Mouse (Mus musculus) CH12.LX (cell line): ENCODE data around the gene Fdxacb1.

Source experiments
- BHLHE40 ChIP-seq: IDR thresholded peaks from 2 replicates; pipeline ENCODE4 v1.6.1; 2011; ENCODE audit warnings: mild to moderate bottlenecking, low read depth, low read length, improper control_type of control experiment
- CTCF ChIP-seq, 2 experiments: IDR thresholded peaks in 1 of 2; conservative IDR thresholded peaks in 1 of 2; 2 replicates each; pipeline ENCODE4 v1.5.1; 2011 to 2012; ENCODE audit warnings: low read depth in 2 of 2, low read length in 2 of 2, improper control_type of control experiment in 1 of 2, inconsistent platforms in 1 of 2, mild to moderate bottlenecking in 1 of 2, moderate library complexity in 1 of 2
- EP300 ChIP-seq: IDR thresholded peaks from 2 replicates; pipeline ENCODE4 v1.6.1; 2011; ENCODE audit warnings: low read length, improper control_type of control experiment
- MAX ChIP-seq: IDR thresholded peaks from 2 replicates; pipeline ENCODE4 v1.6.1; 2011; ENCODE audit warnings: low read length, improper control_type of control experiment
- MYC ChIP-seq: IDR thresholded peaks from 2 replicates; pipeline ENCODE4 v1.6.1; 2011; ENCODE audit warnings: low read depth, mild to moderate bottlenecking, improper control_type of control experiment, low read length
- NELFE ChIP-seq: IDR thresholded peaks from 2 replicates; pipeline ENCODE4 v1.6.1; 2011; ENCODE audit warnings: low read depth, low read length, improper control_type of control experiment
- POLR2A ChIP-seq: IDR thresholded peaks from 2 replicates; pipeline ENCODE4 v1.6.1; 2011; ENCODE audit warnings: low read depth, mild to moderate bottlenecking, improper control_type of control experiment, low read length
- SMC3 ChIP-seq: IDR thresholded peaks from 2 replicates; pipeline ENCODE4 v1.6.1; 2011; ENCODE audit warnings: low read depth, low read length, improper control_type of control experiment
- TBP ChIP-seq: conservative IDR thresholded peaks from 2 replicates; pipeline ENCODE4 v1.6.1; 2011; ENCODE audit warnings: low read depth, low read length, improper control_type of control experiment
- UBTF ChIP-seq: IDR thresholded peaks from 2 replicates; pipeline ENCODE4 v1.6.1; 2012; ENCODE audit warnings: low read depth, mild to moderate bottlenecking, inconsistent platforms, low read length, improper control_type of control experiment, moderate library complexity
- USF1 ChIP-seq: IDR thresholded peaks from 2 replicates; pipeline ENCODE4 v1.6.1; 2014; ENCODE audit warnings: low read depth, mild to moderate bottlenecking, inconsistent platforms, low read length, improper control_type of control experiment
- ZC3H11A ChIP-seq: IDR thresholded peaks from 2 replicates; pipeline ENCODE4 v1.6.1; 2012; ENCODE audit warnings: low read depth, mild to moderate bottlenecking, inconsistent platforms, low read length, improper control_type of control experiment

- TF ChIP-seq MYC, result no peak
- no peak for TF ChIP-seq EP300
- no peak for TF ChIP-seq SMC3
- TF ChIP-seq CTCF (conservative IDR thresholded peaks at IDR 0.05 in 1 of 2, IDR thresholded peaks at IDR 0.05 in 1 of 2; ENCODE audit: low read depth in 2 of 2, low read length in 2 of 2), result no peak
- no peak for TF ChIP-seq NELFE
- no peak for TF ChIP-seq POLR2A
- no peak for TF ChIP-seq BHLHE40
- no peak for TF ChIP-seq MAX
- TF ChIP-seq TBP, result no peak
- no peak for TF ChIP-seq USF1
- no peak for TF ChIP-seq ZC3H11A
- no peak for TF ChIP-seq UBTF
These were observed 28.8 kb upstream of the Fdxacb1 start, which contains the start of gene Dixdc1 for GRCm38 (mm10) chr9:50738914-50739870.
